Mouse (Mus musculus): ENCODE measurements at regions not wholly inside any gene's neighbourhood (a gene's known extent, or its start where the extent isn't known, plus 50 kb on each side); places are given as distances from the start of the nearest gene placed in this dataset.
A peak's percentile ranks its signal among the peaks of the same experiment; 100 is the strongest.

DNA sequence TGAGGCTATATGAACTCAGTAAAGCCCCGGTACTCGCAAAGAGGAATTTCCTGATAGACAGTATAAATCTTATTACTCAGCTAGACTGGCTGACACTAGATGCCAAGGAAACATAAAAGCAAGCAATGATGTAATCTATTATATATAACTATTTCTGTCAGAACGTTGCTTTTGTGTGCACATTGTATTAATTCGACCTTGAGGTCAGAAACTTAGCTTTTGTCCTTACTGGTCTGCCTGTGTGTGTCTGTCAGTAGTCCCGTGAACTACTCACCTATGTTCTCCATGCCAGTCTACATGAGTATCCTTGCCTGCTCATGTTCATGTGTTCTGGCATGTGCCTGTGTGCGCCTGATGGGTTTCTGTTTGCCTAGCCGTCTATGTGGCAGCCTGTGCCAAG, 70.5 kb downstream of the Tmx1 start:
- no peak for DNase-seq (ENCODE audit: low spot score)

DNA sequence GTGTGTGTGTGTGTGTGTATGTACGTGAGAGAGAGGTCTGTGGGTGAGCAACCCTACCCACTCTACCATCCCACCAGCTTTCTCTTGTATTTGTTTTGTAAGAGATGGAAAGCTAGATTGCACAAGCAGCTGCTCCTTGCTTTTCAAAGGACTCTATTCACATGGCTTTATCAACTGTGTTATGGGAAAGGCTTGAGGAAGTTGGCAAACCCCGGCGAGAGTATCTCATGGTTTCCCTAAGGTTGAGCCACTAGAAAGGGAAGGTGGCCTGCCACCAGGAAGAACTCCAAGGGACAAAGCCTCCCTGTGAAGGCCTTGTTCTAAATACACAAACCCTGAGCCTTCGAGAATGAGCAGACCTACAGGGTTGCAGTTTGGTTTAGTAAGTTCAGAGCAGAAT, 71.8 kb downstream of the Tmx1 start:
- no peak for DNase-seq (ENCODE audit: low spot score)

DNA sequence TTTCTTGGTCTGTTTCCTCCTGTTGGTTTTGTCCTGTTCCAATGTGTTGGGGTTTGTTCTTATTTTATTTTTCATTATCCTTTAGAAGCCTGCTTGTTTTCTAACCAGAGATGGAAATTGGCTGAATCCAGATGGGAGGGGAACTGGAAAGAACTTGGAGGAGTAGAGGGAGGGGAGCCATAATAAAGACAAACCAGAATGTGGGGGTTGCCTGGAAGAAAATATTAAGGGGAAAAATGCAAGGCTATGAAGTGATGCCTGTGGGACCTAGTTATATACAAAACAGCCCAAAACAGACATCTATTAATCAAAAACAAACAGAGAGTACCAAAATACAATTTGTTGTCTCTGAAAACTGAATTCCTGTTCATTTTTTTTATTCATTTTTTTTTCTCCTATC, 78.8 kb downstream of the Tmx1 start:
- DNase-seq (ENCODE audit: low spot score) = no peak

DNA sequence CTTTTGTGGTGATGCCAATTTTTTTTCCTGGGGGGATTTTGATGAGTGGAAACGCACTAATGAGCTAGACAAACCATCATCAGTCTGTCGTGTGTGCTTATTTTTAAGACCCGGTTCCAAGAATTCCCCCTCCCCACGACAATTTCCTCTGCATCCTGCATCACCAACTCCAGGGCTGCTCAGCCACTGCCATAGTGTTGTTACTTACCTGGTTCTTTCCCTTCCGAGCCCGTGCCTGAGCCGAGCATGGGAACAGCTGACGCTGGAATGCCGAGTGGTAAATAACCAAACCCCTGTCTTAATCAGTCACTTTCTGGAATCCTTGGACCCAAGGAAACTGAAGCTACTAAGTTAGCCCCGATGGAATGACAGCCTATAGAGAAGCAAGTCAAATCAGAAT, 79.3 kb downstream of the Tmx1 start:
- DNase-seq (ENCODE audit: low spot score) = no peak

DNA sequence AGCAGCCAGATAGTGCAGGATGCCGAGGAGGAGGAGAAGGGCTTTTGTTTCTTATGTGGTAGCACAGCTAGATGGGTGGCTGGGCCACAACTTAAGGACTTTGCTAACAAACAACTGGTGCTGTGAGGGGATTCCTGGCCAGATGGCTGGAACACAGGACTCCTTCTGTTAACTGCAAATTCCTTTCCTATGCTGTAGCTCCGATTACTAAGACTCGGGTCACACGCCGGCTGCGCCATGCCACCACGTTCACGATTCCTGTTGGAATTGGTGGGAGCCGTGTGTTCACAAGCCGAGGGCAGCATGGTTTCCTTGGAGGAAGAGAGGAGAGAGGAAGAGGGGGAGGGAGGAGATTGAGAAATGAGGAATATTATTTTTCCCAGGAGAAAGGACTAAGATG, 79.9 kb downstream of the Tmx1 start:
- peak; percentile 33 for DNase-seq (ENCODE audit: low spot score)

DNA sequence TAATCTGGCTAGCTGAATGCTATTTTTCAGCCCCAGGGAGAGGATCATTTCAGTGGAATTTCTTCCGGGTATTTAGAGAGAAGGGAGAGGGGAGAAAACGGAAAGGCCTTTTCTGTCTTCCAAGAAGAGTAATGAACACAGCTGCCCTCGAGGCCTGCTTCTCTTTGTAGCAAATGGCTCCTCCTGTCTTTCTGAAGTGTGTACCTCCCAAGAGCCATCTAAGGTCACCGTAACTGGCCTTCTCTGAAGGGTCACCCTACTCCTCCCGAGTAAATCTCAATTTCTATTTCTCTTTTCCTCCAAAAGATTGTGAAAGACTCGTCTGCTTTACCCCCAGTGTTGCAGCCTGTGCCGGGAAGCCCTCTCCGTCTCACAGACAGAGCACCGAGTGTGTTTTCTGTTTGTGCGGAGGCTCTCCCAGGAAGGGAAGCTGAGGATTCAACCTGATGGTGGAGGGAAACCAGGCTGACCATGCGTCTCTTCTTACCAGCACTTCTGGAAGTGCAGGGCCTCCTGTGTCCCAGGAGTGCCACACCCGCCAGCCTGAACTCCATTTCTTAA, 80.6 kb downstream of the Tmx1 start:
- peak; percentile 28 for DNase-seq (ENCODE audit: low spot score)

DNA sequence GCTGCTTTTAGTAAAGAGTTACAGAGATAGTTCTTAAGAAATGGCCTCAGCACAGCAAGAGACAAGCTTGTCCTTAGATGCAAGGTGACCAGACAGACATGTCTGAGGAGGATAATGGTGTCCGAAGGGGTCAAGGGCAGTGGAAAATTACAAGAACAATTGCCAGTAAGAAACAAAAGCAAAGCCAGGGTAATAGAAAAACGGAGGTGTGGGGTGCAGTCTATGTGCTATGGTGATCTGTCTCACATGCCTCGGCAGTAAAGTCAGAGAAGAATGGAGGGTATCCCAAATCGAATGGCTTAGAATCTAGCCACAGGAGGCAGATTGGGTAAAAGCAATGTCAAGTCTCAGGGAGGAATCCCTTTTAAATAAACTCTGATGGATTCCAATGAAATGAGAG, 86.2 kb downstream of the Tmx1 start:
- no peak for DNase-seq (ENCODE audit: low spot score)

DNA sequence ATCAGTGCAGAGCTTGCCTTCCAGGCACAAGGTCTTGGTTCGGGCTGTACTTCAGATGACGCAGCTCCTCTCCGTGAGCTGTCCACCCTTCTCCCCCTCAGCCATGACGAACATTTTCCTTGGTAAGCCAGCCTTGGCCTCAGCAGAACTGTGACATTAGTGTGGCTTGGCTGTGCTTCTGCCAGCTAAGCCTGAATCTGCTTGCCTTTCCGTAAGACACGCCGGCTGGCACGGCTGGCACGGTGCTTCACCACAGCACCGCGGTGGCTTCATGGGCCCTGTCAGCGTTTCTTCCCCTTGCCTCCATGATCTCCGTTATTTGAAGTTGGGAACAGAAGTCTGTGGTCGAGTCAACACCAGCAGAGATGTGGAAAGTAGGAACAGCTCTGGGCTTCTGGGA, 87.0 kb downstream of the Tmx1 start:
- DNase-seq (ENCODE audit: low spot score) = no peak

DNA sequence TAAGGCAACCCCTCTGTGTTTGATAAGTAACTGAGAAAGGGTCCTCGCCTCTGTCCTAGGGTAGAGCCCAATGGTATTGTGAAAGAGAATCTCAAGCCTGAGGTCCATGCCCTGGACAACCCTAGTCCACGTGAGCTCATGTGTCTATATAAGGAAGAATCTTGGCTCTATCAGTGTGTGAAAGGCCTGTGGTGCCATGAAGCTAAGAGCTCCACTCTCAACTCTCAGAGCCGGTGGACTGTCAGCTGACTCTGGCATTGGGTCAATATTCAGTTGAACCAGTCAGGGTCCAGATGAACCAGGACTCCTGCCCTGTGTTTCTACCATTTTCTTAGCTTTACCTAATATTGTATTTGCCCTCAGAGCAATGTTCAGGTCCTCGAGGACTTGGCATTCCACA, 88.5 kb downstream of the Tmx1 start:
- DNase-seq (ENCODE audit: low spot score) = no peak

DNA sequence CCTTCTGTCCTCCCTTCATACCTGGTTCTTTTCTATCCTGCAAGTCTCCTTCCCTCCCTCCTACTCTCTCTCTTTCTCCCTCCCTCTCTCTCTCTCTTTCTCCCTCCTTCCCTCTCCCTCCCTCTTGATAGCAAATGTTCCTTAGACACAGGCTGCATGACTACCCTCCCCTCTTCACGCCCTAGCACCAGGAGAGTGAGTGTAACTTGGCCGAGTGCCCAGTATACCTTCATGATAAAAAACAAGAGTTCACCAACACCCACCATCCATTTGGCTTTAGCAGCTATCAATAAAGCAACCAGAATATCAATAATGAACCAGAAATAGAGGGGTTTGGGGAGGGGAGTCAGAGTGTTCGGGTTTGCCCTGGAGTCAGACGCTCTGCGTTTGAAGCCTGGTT, 90.4 kb downstream of the Tmx1 start:
- DNase-seq (ENCODE audit: low spot score) = no peak

DNA sequence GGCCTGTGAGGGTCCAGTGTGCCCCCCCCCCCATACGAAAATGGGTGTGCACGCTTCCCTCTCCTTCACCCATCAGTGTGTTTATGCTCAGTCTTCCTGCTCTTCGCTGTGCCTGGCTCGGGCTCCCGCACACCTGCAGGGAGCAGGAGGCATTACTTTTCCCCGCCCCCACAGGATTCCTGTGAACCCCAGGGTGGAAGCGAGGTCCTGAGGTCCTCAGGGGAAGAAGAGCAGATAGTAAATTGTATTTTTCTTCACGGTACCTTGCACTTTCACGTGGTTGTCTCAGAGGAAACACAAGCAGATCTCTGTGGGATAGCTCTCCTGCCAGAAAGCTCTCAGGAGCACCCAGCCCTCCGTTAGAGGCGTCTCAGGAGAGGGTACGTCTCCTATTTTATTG, 91.4 kb downstream of the Tmx1 start:
- no peak for DNase-seq (ENCODE audit: low spot score)

DNA sequence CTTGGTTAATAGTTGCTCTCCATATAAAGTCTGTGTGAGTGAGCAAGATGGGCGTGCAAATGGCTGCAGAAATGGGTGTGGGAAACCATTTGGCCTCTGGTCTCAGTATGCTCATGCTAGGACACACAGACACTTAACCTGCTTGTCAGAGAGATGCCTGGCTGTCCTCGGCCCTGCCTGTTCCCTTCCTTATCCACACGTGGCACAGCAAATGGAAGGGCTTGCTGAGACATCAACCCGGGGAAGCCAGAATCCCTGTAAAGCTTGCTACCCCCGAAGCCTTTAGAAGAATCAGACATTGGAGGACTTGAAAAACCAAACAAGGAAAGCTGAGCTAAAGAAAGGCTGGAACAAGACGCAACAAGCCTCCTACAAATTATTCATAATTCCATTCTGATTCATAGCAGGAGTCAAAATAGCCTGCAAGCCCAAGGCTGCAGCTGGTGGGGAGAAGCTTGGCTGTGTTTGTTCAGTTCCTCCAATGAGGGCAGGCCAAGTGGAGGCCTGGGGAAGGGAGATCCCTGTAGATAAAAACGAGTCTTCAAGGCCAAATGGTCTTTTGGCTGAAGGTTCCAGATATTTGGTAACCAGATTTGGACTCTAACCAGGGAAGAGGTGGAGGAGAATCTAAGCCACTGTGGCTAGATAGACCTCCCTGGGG, 92.1 kb downstream of the Tmx1 start:
- DNase-seq (ENCODE audit: low spot score) = no peak

DNA sequence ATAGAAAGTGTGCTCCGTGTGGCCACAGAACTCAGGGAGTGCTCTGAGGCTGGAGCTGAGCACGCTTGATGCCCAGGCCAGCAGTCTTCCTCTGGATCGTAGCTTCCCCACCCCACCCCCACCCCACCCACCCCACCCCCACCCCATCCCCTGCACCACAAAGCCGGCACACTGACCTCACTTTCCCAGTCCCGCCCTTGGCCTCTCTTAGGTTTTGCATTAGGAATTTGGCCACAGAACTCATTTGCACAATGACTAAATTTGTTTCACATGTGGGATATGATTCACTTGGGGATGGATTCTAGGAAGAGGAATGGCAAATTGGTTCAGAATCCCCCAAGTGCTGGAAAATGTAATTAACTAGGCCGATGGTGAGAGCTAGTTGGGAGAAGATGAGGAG, 94.3 kb downstream of the Tmx1 start:
- no peak for DNase-seq (ENCODE audit: low spot score)

DNA sequence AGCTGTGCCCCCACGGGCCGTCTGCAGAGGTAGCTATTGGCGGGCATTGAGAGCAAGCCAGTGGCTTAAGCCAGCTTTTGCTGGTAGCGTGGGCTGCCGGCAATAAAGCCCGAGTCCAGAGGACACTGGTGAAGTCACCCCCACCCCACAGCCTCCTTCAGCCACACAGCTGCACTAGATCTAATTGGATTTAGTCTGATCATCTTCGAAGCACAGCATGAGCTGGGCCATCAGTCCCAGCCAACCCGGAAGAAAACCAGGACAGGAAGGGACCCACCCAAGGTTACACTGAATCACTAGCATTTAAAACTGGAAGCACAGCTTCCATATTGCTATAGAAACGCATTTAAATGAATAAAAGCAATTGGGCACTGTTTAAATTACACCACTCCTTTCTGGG, 96.4 kb downstream of the Tmx1 start:
- DNase-seq (ENCODE audit: low spot score) = no peak

DNA sequence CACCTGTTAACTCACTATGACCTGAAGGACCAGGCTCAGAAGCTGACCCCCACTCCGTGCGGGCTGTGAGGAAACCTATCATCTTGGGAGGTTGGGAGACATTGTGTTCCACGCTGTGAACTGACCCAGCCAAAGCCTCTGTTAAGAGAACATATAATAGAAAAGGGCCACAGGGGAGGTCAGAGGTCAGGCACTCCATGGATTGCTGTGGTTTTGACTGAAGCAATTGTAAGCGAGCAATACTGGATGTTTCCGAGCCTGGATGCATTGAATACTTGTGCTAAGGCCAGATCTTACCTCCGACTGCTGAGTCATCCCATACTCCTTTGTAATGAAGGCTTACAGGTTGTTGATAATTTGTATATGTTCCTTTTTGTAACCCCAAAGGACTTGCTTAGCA, 101.0 kb downstream of the Tmx1 start:
- peak; percentile 38 for DNase-seq (ENCODE audit: low spot score)

DNA sequence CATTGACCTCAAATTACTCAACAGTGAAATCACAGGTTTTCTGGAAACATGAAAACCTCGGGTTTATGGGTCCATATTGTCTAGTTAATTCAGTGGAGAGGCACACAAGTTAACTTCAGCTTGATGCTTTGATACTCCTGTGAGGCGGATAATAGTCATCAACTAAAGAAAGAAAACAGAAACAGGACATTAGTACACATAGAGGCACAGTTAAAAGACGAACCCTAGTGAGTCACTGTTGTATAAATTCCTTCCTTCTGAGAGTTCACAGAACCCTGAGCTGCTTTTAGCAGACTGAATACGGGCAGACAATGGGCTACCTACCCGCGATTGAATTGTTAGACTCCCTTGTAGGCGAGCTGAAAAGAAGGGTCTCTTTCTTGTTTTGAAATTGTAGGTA, 101.7 kb downstream of the Tmx1 start:
- no peak for DNase-seq (ENCODE audit: low spot score)

DNA sequence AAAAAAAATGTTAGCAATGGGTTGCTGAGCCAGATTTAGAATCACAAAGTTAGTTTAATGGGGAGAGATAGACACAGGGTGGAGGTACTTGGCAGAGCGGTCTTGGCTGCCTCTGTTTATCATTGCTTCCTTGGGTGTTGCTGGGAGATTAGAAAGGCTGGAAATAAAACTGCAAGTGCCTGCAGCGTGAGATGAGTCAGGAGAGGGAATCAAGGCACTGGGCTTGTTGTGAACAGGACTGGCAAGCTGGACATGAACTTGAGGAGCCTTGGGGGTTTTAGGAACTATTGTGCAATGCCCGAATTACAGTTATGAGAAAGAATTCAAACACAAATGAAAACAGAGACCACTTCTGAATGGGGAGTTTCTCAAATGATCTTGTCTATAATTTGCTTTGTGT, 102.8 kb downstream of the Tmx1 start:
- DNase-seq (ENCODE audit: low spot score) = no peak

DNA sequence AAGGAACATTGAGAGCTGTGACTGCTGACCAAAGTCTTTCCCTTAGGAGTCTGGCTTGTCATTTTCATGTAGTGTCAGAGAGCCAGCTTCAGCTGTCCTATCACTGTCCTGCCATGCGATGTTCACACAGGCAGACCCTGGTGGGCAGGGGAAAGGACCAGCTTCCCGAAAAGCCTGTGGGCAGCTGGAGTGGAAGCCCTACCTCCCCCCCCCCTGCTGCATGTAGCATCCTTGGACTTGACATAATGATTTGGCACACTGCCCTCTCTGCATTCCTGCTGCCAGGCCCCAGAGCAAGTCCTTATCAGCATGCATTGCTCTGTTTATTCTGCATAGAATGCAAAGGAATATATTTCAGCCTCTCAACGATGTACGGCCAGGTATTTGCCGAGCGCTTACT, 103.9 kb downstream of the Tmx1 start:
- no peak for DNase-seq (ENCODE audit: low spot score)

DNA sequence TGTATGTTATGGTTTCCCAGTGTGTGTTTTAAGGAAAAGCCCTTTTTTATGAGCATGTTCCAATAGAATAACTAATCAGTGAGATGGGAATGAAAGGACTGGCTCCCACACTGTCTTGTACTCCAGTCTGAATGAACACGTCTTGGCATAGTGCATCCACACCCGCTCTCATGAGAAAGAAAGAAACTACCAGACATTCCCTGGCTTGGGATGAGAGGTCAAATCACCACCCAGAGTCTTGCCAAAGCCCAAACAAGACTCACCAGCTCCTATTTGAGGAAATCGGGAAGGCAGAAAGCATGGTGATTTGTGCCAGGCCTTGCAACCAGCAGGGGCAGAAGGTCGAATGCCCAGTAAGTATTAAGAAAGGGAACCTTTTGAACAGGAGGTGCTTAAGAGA, 110.6 kb downstream of the Tmx1 start:
- DNase-seq (ENCODE audit: low spot score) = no peak

DNA sequence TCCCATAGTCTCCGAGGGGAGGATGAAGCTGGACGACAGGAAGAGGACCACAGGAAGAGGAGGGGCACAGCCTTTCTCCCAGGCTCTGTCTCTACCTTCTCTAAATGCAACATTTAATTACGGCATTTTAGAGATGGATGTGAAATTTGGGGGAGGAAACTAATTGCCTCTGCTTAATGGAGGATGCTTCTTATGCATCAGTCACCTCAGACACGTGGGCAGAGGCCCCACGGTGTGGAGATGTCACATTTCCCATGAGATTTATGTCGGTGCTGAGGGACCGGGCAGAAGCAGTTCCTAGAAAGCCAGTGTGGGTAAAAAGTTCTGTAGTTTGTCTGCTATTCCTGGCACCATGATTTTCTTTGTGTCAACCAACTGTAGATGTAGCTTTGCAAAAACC, 122.8 kb downstream of the Tmx1 start:
- no peak for DNase-seq (ENCODE audit: low spot score)

DNA sequence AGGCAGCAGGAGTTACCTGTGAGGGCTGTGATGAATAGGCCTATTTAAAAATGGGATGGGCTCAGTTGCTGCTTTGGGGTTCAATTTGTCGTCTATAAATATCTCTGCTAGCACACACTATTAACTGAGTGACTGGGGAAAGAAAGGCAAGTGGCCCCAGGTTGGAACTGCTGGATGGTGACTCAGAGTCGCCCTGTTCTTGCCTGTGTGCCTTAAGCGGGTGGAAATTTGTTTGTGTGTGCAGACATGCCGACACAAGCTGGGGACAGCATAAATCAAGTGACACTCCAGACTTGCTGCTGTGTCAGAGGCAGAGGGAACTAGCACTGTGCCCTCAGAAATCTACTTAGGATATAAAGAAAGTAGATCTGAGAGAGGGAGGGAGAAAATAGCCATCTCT, 124.9 kb downstream of the Tmx1 start:
- no peak for DNase-seq (ENCODE audit: low spot score)

DNA sequence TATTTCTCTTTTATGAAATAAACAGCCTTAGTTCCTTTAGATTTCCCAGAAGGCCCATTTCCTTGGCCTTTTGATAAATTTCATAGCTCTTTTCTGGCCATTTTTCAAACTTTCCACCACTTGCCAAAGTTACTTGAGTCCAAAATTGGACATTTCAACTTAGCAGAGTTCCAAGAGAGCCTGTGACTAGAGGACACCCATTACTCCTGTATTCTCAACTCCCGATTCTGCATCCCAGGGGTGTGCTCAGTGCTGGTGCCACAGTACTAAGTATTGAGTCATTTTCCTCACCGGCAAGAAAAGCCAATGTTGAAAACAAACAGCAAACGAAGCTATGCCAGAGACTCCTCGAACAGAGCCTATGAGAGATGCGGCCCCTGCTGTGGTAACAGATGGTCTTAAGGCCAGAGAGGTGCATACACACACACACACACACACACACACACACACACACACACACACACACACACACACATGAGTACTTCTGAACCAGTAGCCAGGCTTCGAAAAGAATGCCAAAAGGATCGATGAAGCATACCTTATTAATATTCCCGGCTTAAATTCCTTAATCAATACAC, 126.5 kb downstream of the Tmx1 start:
- DNase-seq (ENCODE audit: low spot score) = no peak

DNA sequence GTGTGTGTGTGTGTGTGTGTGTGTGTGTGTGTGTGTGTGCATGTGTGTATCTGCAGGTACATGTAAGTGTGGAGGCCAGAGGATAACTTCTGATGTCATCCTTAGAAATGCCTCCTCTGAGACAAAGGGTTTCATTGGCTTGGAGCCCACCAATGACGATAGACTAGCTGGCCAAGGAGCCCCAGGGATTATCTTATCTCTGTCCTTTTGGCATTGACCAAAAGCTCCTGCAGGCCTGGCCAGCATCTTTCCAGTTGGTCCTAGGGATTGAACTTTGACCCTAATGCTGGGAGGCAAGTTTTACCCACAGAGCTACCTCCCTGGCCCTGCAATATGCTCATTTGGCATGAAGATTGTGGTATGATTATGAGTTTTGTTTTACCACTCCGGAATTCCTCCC, 133.3 kb downstream of the Tmx1 start:
- no peak for DNase-seq (ENCODE audit: low spot score)

DNA sequence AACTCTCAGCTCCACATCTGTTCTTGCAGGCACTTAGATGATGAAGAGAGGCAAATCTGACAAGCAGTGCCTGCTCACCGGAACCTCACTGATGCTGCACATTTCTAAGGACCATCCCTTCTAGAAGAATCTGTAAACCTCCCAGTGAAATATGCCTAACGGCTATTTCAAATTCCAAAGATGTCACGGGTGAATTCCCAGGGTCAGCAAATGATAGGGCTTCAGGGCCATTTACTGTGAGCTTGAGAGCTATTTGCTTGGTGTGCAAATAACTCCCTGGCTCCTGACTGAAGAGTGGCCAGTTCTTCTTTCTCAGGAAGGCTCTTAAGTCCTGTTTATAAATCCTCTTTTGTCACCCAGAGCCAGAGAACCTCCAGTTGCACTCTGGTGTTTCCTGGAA, 135.3 kb downstream of the Tmx1 start:
- peak; percentile 48 for DNase-seq (ENCODE audit: low spot score)
